Mouse (Mus musculus): ENCODE data around the gene Fbxo3. TPM values are rescaled to one million over a fixed set of nuclear protein-coding genes. Genes with fewer than 3 reads are reported as not detected.
"Not testable (repeated sequence)": the region's sequence is repeated elsewhere in the genome, so short reads cannot be mapped to it uniquely, and the experiment has no call there.

Gene Fbxo3
- polyA plus RNA-seq, 1 experiment, result 48.2 TPM

DNA sequence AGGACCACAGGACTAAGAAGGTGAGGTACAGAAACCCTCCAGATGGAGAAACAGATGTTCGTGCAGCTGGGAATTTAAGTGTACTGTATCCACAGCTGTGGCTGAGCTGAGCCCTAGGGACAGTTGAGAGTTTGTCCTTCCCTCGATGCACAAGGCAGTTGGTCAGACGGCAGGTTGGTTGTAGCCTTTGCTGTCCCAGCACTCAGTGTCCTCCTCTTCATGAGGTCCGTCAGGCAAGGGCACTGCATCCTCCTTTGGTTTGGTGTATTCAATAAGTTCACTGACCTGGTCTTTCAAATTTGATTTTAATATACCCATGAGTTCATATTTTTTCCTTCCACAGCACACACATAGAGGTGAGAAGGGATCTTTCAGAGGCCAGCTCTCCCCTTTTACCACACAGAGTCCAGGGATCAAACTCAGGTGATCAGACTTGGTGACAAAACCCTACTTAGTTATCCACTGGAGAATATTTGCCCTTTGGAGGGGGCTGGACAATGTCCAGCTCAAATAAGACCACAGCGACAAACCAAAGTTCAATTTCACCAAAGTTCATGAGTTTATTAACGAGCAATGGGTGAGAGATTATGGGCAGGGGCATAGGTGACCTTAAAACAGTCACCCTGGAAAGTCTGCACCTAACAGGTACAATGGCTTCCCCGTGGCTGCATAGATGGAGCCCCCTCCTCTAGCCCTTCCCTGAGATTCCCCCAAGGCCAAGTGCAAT lies 19.6 kb upstream of the Fbxo3 start:
- TF ChIP-seq CTCF (IDR thresholded peaks at IDR 0.05; ENCODE audit: borderline replicate concordance, extremely low read depth, insufficient read depth, insufficient read length), result no peak
- no peak for TF ChIP-seq POLR2A (IDR thresholded peaks at IDR 0.05; ENCODE audit: borderline replicate concordance, extremely low read depth, insufficient read depth, insufficient read length, poor library complexity, severe bottlenecking)
- DNase-seq (ENCODE audit: low read depth), result no peak

DNA sequence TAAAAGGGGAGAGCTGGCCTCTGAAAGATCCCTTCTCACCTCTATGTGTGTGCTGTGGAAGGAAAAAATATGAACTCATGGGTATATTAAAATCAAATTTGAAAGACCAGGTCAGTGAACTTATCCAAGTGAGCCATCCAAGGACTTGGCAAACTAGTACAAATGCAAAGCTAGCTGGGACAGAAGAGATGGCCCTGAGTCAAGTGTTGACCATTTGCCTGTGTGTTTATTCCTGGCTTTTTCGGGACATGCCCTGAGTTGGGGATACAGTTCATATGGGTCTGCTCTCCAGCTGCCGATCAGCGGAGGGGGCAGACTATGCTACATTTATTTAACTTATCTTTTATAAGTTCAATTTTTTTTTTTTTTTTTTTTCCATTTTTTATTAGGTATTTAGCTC lies 18.7 kb upstream of the Fbxo3 start:
- DNase-seq (ENCODE audit: low read depth), result not testable (repeated sequence)

DNA sequence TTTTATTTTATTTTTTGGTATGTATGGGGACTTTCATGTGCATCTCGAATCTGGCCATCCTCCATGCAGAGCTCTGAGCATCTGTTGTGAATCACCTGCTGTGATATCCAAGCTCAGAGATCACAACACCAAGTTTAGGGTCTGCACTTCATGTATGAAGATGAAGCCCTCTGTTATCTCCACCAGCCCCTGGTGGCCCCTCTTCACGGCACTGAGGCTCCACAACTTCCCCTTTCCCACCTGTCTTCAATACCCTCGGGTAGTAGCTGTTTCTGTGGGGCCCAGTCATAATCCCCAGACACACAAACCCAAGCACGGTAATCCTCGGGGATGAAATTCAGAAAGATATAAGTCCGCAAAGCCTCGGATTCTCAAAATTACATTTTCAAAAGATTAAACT lies 4.4 kb upstream of the Fbxo3 start:
- TF ChIP-seq CTCF (IDR thresholded peaks at IDR 0.05; ENCODE audit: borderline replicate concordance, extremely low read depth, insufficient read depth, insufficient read length) (no peak), POLR2A (IDR thresholded peaks at IDR 0.05; ENCODE audit: borderline replicate concordance, extremely low read depth, insufficient read depth, insufficient read length, poor library complexity, severe bottlenecking) (no peak)
- no peak for DNase-seq (ENCODE audit: low read depth)

DNA sequence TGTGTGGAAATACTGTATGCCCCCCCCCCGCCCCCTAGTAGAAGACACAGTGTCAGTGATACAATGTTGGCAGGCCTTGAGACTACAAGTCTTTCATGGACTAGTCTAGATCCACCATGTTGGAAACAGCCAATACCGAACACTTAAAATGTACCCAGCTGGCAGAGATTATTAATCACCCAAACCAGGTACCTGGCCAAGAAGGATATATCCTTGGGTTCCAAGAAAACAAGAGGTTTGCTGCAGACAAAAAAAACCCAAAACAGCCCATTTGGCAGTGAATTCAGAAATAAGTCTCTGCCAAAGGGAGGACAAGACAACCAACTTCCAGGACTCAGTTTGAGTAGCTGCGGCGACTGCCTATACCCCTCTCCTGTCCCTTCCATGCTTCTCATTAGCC lies 2.9 kb upstream of the Fbxo3 start:
- DNase-seq (ENCODE audit: low read depth), result no peak
- TF ChIP-seq POLR2A (IDR thresholded peaks at IDR 0.05; ENCODE audit: borderline replicate concordance, extremely low read depth, insufficient read depth, insufficient read length, poor library complexity, severe bottlenecking) (no peak), CTCF (IDR thresholded peaks at IDR 0.05; ENCODE audit: borderline replicate concordance, extremely low read depth, insufficient read depth, insufficient read length) (no peak)

DNA sequence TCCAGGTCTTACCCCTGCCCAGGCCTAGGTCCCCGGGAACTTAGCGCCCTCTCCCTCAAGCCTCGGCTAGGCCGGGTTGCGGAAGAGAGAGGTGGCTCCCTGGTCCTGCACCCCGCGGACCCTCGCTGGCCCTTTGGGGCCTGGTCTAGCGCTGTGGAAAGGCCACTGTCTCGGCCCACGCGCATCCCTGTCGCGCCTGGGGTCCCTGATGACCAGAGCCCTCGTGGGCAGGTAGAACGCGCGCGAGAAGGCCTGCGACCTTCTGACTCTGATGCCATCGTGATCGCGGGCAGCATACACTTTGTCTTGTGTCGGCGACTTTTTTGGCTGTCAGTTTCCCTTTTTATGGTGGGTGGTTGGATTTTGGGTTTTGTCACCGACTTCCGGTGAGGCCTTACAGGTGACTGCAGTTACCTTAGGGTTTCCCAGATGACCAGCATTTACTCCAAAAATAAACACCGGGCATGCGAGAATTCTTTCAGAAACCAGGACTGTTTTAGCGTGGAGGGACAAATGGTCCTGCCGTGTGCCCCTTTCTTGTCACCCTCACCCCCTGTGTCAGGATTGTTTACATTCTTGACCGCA lies 710 bp downstream of the Fbxo3 start, which contains the start of gene 4931422A03Rik:
4931422A03Rik (minus strand) TSS at position 223 of the 585 bp plus-strand sequence.
- no peak for DNase-seq (ENCODE audit: low read depth)
- no peak for TF ChIP-seq CTCF (IDR thresholded peaks at IDR 0.05; ENCODE audit: borderline replicate concordance, extremely low read depth, insufficient read depth, insufficient read length)
- no peak for TF ChIP-seq POLR2A (IDR thresholded peaks at IDR 0.05; ENCODE audit: borderline replicate concordance, extremely low read depth, insufficient read depth, insufficient read length, poor library complexity, severe bottlenecking)

DNA sequence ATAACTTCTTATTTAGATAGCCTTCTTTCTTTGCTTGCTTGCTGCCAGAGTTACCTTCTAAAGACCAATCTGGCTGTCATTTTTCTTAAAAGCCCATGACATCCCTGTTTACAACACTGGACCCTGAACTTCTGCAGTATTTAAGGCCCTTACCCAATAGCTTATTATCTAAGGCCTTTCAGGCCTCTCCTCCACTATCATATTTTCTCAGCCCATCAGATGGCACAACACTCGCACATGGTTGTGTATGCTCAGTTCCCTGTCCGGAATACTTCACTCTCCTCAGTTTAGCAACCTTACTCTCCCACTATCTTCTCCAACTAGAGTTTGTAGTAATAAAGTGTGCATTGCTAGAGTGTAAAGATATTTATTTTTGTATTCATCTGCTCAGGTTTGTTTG lies 1.6 kb downstream of the Fbxo3 start:
- TF ChIP-seq CTCF (IDR thresholded peaks at IDR 0.05; ENCODE audit: borderline replicate concordance, extremely low read depth, insufficient read depth, insufficient read length), result no peak
- TF ChIP-seq POLR2A (IDR thresholded peaks at IDR 0.05; ENCODE audit: borderline replicate concordance, extremely low read depth, insufficient read depth, insufficient read length, poor library complexity, severe bottlenecking), result no peak
- DNase-seq (ENCODE audit: low read depth), result no peak

DNA sequence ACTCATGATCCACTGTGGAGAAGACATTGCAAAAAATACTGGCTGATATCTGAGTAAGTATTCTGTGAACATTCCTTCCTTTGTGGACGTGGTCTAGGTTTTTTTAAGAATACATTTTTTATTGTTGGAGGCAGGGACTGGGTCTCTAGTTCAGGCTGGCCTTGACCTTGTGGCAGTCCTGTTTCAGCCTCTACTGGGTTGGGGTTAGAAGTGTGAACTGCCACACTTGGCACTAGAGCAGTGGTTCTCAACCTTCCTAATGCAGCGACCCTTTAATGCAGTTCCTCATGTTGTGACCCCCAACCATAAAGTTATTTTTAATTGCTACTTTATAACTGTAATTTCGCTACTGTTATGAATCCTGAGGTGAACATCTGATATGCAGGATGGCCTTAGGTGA lies 2.9 kb downstream of the Fbxo3 start:
- TF ChIP-seq CTCF (IDR thresholded peaks at IDR 0.05; ENCODE audit: borderline replicate concordance, extremely low read depth, insufficient read depth, insufficient read length) (no peak), POLR2A (IDR thresholded peaks at IDR 0.05; ENCODE audit: borderline replicate concordance, extremely low read depth, insufficient read depth, insufficient read length, poor library complexity, severe bottlenecking) (no peak)
- no peak for DNase-seq (ENCODE audit: low read depth)

DNA sequence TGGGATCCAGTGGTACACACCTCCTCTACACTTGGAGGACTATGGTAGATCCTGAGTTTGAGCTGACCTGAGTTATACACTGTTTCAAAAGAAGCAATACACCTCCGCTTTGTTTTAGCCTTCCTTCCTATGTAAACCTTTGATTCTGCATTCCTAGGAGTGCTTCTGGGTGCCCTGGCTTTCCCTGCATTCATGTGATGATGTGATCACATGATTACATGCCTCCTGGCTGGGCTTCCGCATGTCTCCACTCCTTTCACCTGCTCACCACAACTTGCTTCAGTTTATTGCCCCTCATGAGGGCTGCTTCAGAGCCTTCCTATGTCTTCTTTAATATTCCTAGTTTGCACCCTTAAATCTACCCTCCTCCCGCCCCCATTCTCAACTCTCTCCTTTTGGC lies 4.5 kb downstream of the Fbxo3 start:
- TF ChIP-seq POLR2A (IDR thresholded peaks at IDR 0.05; ENCODE audit: borderline replicate concordance, extremely low read depth, insufficient read depth, insufficient read length, poor library complexity, severe bottlenecking), result no peak
- no peak for TF ChIP-seq CTCF (IDR thresholded peaks at IDR 0.05; ENCODE audit: borderline replicate concordance, extremely low read depth, insufficient read depth, insufficient read length)
- no peak for DNase-seq (ENCODE audit: low read depth)

DNA sequence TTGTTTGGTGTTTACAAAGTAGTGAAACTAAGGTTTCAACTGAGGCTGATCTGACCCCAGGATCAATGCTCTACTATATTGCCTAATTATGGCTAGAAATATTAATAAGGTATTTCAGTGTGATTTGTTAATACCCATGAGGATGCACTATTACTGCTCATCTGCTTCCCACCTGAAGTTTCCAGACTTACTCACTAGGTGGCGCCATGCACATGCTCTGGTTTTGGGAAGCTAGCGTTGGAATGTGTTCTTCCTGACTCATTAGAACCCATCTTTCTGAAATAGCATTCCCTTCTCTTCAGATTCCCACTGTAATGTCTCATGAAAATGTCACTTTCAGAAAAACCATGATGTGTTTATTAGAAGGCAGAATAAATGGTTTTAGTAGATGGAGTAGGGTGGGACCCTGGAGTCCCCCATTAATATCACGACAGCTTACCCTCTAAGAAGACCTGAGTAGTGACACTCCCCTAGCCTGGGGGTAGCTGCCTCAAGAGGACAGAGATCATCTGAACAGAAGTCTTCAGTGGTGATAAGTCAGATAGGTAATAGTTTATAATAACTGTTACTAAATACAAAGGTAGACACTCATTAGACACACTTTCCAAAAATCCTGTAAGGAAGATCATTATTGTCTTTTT lies 7.4 kb downstream of the Fbxo3 start:
- TF ChIP-seq POLR2A (IDR thresholded peaks at IDR 0.05; ENCODE audit: borderline replicate concordance, extremely low read depth, insufficient read depth, insufficient read length, poor library complexity, severe bottlenecking) (no peak), CTCF (IDR thresholded peaks at IDR 0.05; ENCODE audit: borderline replicate concordance, extremely low read depth, insufficient read depth, insufficient read length) (peak; percentile 82; the same call in 1 of the 2 replicates)
- peak; percentile 77 for DNase-seq (ENCODE audit: low read depth)

DNA sequence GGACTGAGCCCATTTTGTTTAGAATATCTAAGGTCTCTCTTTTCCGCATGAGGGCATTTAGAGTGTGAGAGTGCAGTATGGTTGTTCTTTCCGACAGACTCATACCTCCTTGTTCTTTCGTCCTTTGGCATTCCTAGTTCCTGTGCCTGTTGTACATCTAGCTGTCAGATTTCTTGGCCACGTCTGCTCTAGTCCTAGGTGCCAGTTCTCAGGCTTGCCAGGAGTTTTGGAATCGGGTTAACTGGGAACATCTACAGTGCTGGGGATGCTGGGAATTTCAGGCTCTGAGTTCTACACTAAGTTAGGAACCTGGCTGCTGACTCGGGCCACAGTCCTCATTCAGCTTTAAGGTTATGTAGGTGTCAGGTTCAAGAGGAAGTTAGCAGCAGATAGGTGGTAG lies 8.1 kb downstream of the Fbxo3 start:
- TF ChIP-seq POLR2A (IDR thresholded peaks at IDR 0.05; ENCODE audit: borderline replicate concordance, extremely low read depth, insufficient read depth, insufficient read length, poor library complexity, severe bottlenecking) (no peak), CTCF (IDR thresholded peaks at IDR 0.05; ENCODE audit: borderline replicate concordance, extremely low read depth, insufficient read depth, insufficient read length) (no peak)
- DNase-seq (ENCODE audit: low read depth), result no peak

DNA sequence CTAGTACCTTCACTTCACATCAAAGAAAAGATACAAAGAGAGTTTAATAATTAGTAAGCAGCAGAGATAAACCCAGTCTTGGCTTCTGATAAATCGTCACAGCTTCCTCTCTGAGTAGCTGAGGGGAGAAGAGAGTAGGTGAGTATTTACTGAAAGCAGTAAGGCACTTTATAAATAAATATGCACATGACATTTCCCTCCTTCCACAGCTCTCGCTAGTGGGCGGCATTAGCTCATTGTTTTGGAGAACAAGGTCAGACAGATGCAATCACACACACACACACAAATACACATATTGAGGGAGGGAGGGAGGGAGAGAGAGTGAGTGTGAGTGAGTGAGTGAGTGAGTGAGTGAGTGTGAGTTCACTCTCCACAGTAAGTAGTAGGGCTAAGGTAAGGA lies 8.8 kb downstream of the Fbxo3 start:
- DNase-seq (ENCODE audit: low read depth), result no peak
- TF ChIP-seq CTCF (IDR thresholded peaks at IDR 0.05; ENCODE audit: borderline replicate concordance, extremely low read depth, insufficient read depth, insufficient read length) (no peak), POLR2A (IDR thresholded peaks at IDR 0.05; ENCODE audit: borderline replicate concordance, extremely low read depth, insufficient read depth, insufficient read length, poor library complexity, severe bottlenecking) (no peak)

DNA sequence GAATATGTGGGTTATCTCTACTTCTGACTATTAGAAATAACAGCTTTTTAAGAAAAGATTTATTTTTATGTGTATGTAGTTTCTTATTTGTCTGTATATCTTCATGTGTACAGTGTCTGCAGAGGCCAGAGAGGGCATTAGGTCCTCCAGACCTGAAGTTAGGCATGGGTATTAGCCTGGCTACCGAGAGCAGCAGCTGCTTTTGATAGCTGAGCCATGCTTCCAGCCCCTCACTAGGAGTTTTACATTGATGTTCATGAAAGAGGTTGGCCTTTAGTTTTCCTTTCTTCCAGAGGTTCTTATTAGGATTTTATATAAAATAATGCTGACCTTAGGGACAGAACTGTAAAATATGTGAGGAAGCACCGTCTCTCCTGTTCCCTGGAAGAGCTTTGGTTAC lies 10.7 kb downstream of the Fbxo3 start:
- DNase-seq (ENCODE audit: low read depth), result no peak
- TF ChIP-seq CTCF (IDR thresholded peaks at IDR 0.05; ENCODE audit: borderline replicate concordance, extremely low read depth, insufficient read depth, insufficient read length) (no peak), POLR2A (IDR thresholded peaks at IDR 0.05; ENCODE audit: borderline replicate concordance, extremely low read depth, insufficient read depth, insufficient read length, poor library complexity, severe bottlenecking) (no peak)

All from brain, embryonic 14.5 days (tissue).